Mouse (Mus musculus): ENCODE measurements around the gene Cys1. TPM values are rescaled to one million over a fixed set of nuclear protein-coding genes. Genes with fewer than 3 reads are reported as not detected.
A peak's percentile ranks its signal among the peaks of the same experiment; 100 is the strongest.

Cys1 gene
- polyA plus RNA-seq, 1 experiment from 2014 or later = 0.56 TPM

DNA sequence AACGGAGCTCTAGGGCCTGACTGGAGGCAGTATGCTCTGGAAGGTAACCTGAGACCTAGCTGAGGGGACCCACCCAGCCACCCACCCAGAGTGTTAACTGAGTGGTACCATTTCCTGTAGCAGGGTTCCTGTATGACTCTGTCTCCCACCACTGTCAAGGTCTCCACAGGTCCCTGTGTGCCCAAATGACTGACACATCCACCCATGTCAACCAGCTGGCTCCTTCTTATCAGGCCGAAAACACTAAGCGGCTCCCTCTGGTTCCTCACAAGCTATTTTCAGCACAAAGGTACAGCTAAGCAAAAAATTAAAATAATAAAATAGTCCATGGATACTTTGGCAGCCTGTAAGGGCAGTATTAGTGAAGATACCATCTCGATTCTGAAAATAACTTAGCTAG lies 47.4 kb downstream of the Cys1 start:
- no peaks in the 10 kb centered on the region for H3K9me3 ChIP-seq
- H3K27ac ChIP-seq = no peak overlapping the region
- H3K4me2 ChIP-seq = no peak overlapping the region
- H3K9ac ChIP-seq = no peak overlapping the region
- 85% methylated on average over 4 of the region's 4 CpGs for WGBS
- no peaks in the 10 kb centered on the region for H3K36me3 ChIP-seq
- 0 out of 2 replicates have a peak, but pooled peaks cover 3% of the 10 kb centered on the region for H3K4me1 ChIP-seq (replicated peaks)
- H3K27me3 ChIP-seq = no peaks in the 10 kb centered on the region
- no peak overlapping the region for H3K4me3 ChIP-seq
- no peak for ATAC-seq (ENCODE audit: low FRiP score)

DNA sequence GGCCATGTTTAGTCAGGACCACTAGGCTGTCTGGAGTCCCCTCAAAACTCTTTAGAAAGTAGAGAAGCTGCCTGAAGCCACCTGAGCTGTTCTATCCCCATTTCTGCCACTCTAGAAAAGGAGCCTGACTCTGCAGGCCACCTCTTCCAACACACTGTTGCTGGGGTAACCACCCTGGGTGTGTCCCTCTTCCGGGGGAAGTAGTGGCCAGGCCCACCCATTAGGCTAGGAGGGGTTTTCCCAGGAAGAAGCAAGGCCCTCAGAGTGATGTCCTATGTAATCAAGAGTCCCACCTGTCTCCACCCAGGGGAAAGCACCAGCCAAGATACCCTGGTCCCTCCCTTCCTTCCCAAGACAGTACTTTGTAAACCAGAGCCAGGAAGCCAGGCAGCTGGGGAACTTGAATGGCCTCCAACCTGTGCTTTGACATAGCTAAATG lies 47.8 kb downstream of the Cys1 start:
- H3K9ac ChIP-seq = no peak overlapping the region
- H3K27me3 ChIP-seq = no peaks in the 10 kb centered on the region
- H3K36me3 ChIP-seq = no peaks in the 10 kb centered on the region
- ATAC-seq (ENCODE audit: low FRiP score) = no peak
- H3K27ac ChIP-seq = no peak overlapping the region
- H3K4me1 ChIP-seq (replicated peaks) = 0 out of 2 replicates have a peak, but pooled peaks cover 3% of the 10 kb centered on the region
- 80% methylated on average over 1 of the region's 1 CpGs for WGBS
- H3K4me2 ChIP-seq = no peak overlapping the region
- no peak overlapping the region for H3K4me3 ChIP-seq
- H3K9me3 ChIP-seq = no peaks in the 10 kb centered on the region

- Histone ChIP-seq H3K9me3 (no peaks in the 10 kb centered on the region), H3K4me2 (no peak overlapping the region), H3K27ac (no peak overlapping the region), H3K36me3 (no peaks in the 10 kb centered on the region), H3K9ac (no peak overlapping the region), H3K4me3 (no peak overlapping the region), H3K27me3 (no peaks in the 10 kb centered on the region), H3K4me1 (replicated peaks) (0 out of 2 replicates have a peak, but pooled peaks cover 3% of the 10 kb centered on the region)
- 0 out of 2 replicates have a peak, but pooled peaks have one; percentile 23 for ATAC-seq (ENCODE audit: low FRiP score)
- 56% methylated on average over 4 of the region's 4 CpGs for WGBS
These were observed 49.2 kb downstream of the Cys1 start for GRCm38 (mm10) chr12:24632404-24632803.

DNA sequence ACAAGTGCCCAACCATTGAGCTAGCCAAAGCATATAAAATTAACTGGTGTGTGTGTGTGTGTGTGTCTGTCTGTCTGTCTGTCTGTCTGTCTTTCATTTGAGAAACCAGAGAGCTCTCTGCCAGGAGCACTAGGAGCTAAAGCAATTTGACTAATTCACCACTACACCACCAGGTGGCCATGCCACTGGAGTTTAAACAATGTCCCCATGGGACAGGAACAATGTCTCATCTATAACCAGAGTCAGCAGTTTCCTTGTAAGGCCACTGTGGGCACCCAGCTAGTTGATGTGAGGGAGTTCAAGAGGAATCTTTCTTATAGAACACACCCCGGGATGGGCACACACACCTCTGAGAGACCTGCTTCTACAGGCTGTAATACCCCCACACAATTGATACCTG lies 51.4 kb downstream of the Cys1 start:
- no peaks in the 10 kb centered on the region for H3K36me3 ChIP-seq
- H3K4me2 ChIP-seq = no peak overlapping the region
- H3K9me3 ChIP-seq = no peaks in the 10 kb centered on the region
- H3K4me3 ChIP-seq = no peak overlapping the region
- WGBS = 89% methylated on average over 1 of the region's 1 CpGs
- H3K27me3 ChIP-seq = no peaks in the 10 kb centered on the region
- ATAC-seq (ENCODE audit: low FRiP score) = no peak
- no peak overlapping the region for H3K27ac ChIP-seq
- H3K4me1 ChIP-seq (replicated peaks) = 0 out of 2 replicates have a peak, but pooled peaks cover 3% of the 10 kb centered on the region
- no peak overlapping the region for H3K9ac ChIP-seq

DNA sequence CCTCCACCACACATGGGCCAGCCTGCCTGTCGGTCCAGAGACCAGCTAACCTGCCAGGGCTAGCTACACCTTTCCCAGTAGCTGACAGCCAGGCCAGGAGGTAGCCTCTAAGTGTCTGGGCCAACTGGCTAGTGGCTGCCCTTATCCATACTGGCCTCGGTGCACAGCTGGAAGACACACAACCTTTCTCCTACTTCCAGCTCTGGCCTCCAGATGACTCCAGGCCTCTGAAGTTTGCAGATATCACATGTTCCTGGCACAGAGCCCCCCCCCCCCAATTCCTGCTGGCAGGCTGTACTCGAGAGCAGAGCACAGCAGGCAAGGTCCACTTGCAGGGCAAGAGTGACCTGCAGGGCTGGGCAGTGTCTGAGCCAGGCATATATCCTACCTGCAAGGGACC lies 54.4 kb downstream of the Cys1 start:
- H3K9ac ChIP-seq = no peak overlapping the region
- H3K27ac ChIP-seq = no peak overlapping the region
- H3K36me3 ChIP-seq = no peaks in the 10 kb centered on the region
- WGBS = 70% methylated on average over 3 of the region's 3 CpGs
- no peak overlapping the region for H3K4me2 ChIP-seq
- no peak overlapping the region for H3K4me3 ChIP-seq
- H3K9me3 ChIP-seq = no peaks in the 10 kb centered on the region
- peaks cover 14% of the 10 kb centered on the region for H3K4me1 ChIP-seq (replicated peaks)
- no peaks in the 10 kb centered on the region for H3K27me3 ChIP-seq
- ATAC-seq (ENCODE audit: low FRiP score) = no peak

- Histone ChIP-seq H3K4me3 (no peak overlapping the region), H3K36me3 (no peaks in the 10 kb centered on the region), H3K4me2 (no peak overlapping the region), H3K9ac (no peak overlapping the region), H3K4me1 (replicated peaks) (peaks cover 14% of the 10 kb centered on the region), H3K27me3 (no peaks in the 10 kb centered on the region), H3K9me3 (no peaks in the 10 kb centered on the region), H3K27ac (no peak overlapping the region)
- ATAC-seq (ENCODE audit: low FRiP score) = no peak
- WGBS = 95% methylated on average over 5 of the region's 5 CpGs
These were observed 55.2 kb downstream of the Cys1 start for GRCm38 (mm10) chr12:24626401-24626800.

DNA sequence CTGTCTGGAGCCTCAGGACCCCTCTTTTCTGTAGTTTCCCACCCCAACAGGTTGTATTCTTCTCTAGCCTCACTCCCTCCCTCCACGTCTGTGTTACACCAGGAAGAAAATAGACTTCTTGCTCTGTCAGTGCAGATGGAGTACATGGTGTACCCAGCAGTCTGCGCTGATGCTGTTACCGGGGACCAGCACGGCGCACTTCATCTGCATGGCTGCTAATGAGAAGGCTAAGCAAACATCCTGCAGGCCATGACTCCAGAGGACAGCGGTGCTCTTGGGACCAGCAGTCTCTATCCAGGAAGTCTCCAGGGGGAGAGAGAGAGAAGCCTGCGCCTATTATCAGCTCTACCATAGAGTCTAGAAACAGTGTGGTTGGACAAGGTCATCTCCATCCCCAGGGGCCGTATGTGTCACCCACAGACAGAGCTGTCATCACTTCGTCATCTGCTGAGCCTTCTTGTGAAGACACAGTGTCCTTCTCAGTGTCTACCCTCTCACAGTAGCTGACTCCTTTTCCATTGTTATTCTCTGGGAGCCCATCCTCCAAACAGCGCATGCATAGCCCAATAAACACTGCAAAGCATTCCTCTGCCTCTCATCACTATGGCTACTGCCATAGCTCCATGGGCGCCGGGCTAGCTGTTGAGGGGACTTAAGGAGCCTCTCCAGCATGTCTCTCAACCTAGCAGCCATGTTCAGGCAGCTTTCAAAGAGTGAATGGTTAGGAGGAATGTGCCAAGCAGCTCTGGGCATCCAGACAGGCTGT lies 57.9 kb downstream of the Cys1 start:
- Histone ChIP-seq H3K27me3 (no peaks in the 10 kb centered on the region), H3K27ac (no peak overlapping the region), H3K4me1 (replicated peaks) (peaks cover 14% of the 10 kb centered on the region), H3K9ac (no peak overlapping the region), H3K4me2 (no peak overlapping the region), H3K4me3 (no peak overlapping the region), H3K9me3 (no peaks in the 10 kb centered on the region), H3K36me3 (no peaks in the 10 kb centered on the region)
- 50% methylated on average over 12 of the region's 12 CpGs for WGBS
- peak; percentile 68; the same call in 1 of the 2 replicates for ATAC-seq (ENCODE audit: low FRiP score)

DNA sequence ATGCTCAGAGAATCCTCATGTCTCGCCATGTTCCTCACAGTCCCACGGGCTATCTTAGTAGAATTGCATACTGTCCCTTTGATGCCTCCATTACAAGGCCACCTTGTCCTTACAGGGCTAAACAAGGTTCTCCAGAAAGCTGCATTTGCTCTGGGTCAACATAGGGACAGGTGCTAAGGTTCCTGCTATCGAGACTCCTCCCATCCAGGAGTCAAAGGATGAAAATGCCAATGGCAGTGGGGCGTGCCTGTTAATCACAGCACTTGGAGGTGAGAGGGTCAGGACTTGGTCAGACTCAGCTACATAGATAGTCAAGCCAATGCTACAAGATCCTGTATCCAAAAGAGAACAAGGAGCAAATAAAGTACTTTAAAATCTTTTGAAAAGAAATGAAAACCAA lies 62.2 kb downstream of the Cys1 start:
- Histone ChIP-seq H3K9ac (no peak overlapping the region), H3K36me3 (no peaks in the 10 kb centered on the region), H3K9me3 (no peaks in the 10 kb centered on the region), H3K27ac (no peak overlapping the region), H3K4me1 (replicated peaks) (peaks cover 11% of the 10 kb centered on the region), H3K27me3 (no peaks in the 10 kb centered on the region), H3K4me2 (no peak overlapping the region), H3K4me3 (no peak overlapping the region)
- no peak for ATAC-seq (ENCODE audit: low FRiP score)
- 87% methylated on average over 4 of the region's 4 CpGs for WGBS

Other genes with a start within 250 kb of the Cys1 start
- 33.8 and 37.9 TPM in 2 replicates for gene Taf1b, start 183.5 kb downstream of the Cys1 start, polyA plus RNA-seq (2015; fragmentation: Nextera tagmentation; extraction: Ambion mirVana)
- 0.78 and 1.0 TPM in 2 replicates for gene Grhl1, start 109.5 kb downstream of the Cys1 start, polyA plus RNA-seq (2015; fragmentation: Nextera tagmentation; extraction: Ambion mirVana)
- 15.9 and 17.6 TPM in 2 replicates for gene Klf11, start 30.5 kb downstream of the Cys1 start, polyA plus RNA-seq (2015; fragmentation: Nextera tagmentation; extraction: Ambion mirVana)
- gene Rrm2, start 26.4 kb upstream of the Cys1 start, polyA plus RNA-seq (2015; fragmentation: Nextera tagmentation; extraction: Ambion mirVana) = 71.9 and 90.1 TPM in 2 replicates
- gene Mboat2, start 149.1 kb upstream of the Cys1 start, polyA plus RNA-seq (2015; fragmentation: Nextera tagmentation; extraction: Ambion mirVana) = 78.1 and 82.0 TPM in 2 replicates